Mouse (Mus musculus) hindbrain, embryonic 13.5 days (tissue): Measurements from ENCODE around the gene Dnajc17. TPM values are rescaled to one million over a fixed set of nuclear protein-coding genes. Genes with fewer than 3 reads are reported as not detected.
A peak's percentile ranks its signal among the peaks of the same experiment; 100 is the strongest.

Experiments
- ATAC-seq: fragments of 200-750 bp; cut with Nextera tagmentation; 2 replicates; pipeline ENCODE4 v1.8.0; 2017; ENCODE audit warnings: moderate TSS enrichment; ENCODE audit not compliant: low FRiP score
- H3K27ac ChIP-seq: fragments of 300-500 bp; sonication (generic); 2 replicates; pipeline ENCODE4 v1.5.1; 2015; ENCODE audit warnings: inconsistent platforms, mild to moderate bottlenecking, moderate library complexity
- H3K27me3 ChIP-seq: fragments of 300-500 bp; sonication (generic); 2 replicates; pipeline ENCODE4 v1.6.1; 2015; ENCODE audit warnings: mild to moderate bottlenecking, inconsistent platforms
- H3K36me3 ChIP-seq: fragments of 300-500 bp; sonication (generic); 2 replicates; pipeline ENCODE4 v1.6.1; 2015; ENCODE audit warnings: mild to moderate bottlenecking, inconsistent platforms
- H3K4me1 ChIP-seq: fragments of 300-500 bp; sonication (generic); replicated peaks from 2 replicates; pipeline ENCODE4 v1.6.1; 2015; ENCODE audit warnings: inconsistent platforms
- H3K4me2 ChIP-seq: fragments of 300-500 bp; sonication (generic); 2 replicates; pipeline ENCODE4 v1.6.1; 2015; ENCODE audit warnings: inconsistent platforms, mild to moderate bottlenecking, moderate library complexity
- H3K4me3 ChIP-seq: fragments of 300-500 bp; sonication (generic); 2 replicates; pipeline ENCODE4 v1.5.1; 2015; ENCODE audit warnings: mild to moderate bottlenecking, inconsistent platforms
- H3K9ac ChIP-seq: fragments of 300-500 bp; sonication (generic); 2 replicates; pipeline ENCODE4 v1.6.1; 2015; ENCODE audit warnings: mild to moderate bottlenecking, inconsistent platforms
- H3K9me3 ChIP-seq: fragments of 300-500 bp; sonication (generic); 2 replicates; pipeline ENCODE4 v1.6.1; 2016; ENCODE audit warnings: inconsistent platforms
- WGBS: fragments of 180-500 bp; shearing (Covaris S2); methylation state at CpG from one replicate; pipeline ENCODE4 v1.1.7; 2015; 5-methylcytosine and 5-hydroxymethylcytosine counted together
- polyA plus RNA-seq: library from polyadenylated mRNA; unstranded; fragments of >200 nt; fragmentation: Nextera tagmentation; extraction: Ambion mirVana; gene quantifications from 2 replicates; pipeline ENCODE4 v1.2.1, GENCODE M21; 2015

Gene Dnajc17
- polyA plus RNA-seq, 1 experiment from 2014 or later: 25.0 TPM

GRCm38 (mm10) chr2:119237210-119237870 is 28.7 kb upstream of the Dnajc17 start, which contains the start of gene Spint1:
TSS of gene Spint1 (plus strand) at chr2:119237362.
- H3K9me3 ChIP-seq: no peaks in the 10 kb centered on the region
- H3K27me3 ChIP-seq: peaks cover 80% of the 10 kb centered on the region
- H3K36me3 ChIP-seq: no peaks in the 10 kb centered on the region
- WGBS: under 1% methylated on average over 62 of the region's 73 CpGs
- H3K4me2 ChIP-seq: peak within 1 kb of the TSS; percentile 68
- peaks cover 16% of the 10 kb centered on the region for H3K4me1 ChIP-seq
- H3K27ac ChIP-seq: no peak within 1 kb of the TSS
- H3K4me3 ChIP-seq: peak within 1 kb of the TSS; percentile 41
- peak within 1 kb of the TSS; percentile 49 for H3K9ac ChIP-seq
- ATAC-seq: 0 out of 2 replicates have a peak, but pooled peaks have one; percentile 24

GRCm38 (mm10) chr2:119236682-119237209 is 28.2 kb upstream of the Dnajc17 start:
- Histone ChIP-seq H3K36me3 (no peaks in the 10 kb centered on the region), H3K27me3 (peaks cover 80% of the 10 kb centered on the region), H3K9me3 (no peaks in the 10 kb centered on the region), H3K27ac (no peak overlapping the region), H3K4me1 (peaks cover 16% of the 10 kb centered on the region), H3K4me2 (peak overlapping the region; percentile 68), H3K4me3 (peak overlapping the region; percentile 41), H3K9ac (peak overlapping the region; percentile 49; the same call in 1 of the 2 replicates)
- WGBS: 6% methylated on average over 25 of the region's 25 CpGs
- ATAC-seq: no peak

- Histone ChIP-seq H3K27me3 (peaks cover 20% of the 10 kb centered on the region), H3K4me3 (no peak within 1 kb of the TSS), H3K36me3 (no peaks in the 10 kb centered on the region), H3K9me3 (no peaks in the 10 kb centered on the region), H3K27ac (no peak within 1 kb of the TSS), H3K4me1 (no peaks in the 10 kb centered on the region), H3K9ac (no peak within 1 kb of the TSS), H3K4me2 (no peak within 1 kb of the TSS)
- ATAC-seq: no peak
- WGBS: 77% methylated on average over 6 of the region's 6 CpGs
Observed at GRCm38 (mm10) chr2:119229775-119230704, 21.4 kb upstream of the Dnajc17 start, which contains the start of gene Ppp1r14d. TSS of gene Ppp1r14d (minus strand) at chr2:119229906.

GRCm38 (mm10) chr2:119209176-119209507 is 547 bp upstream of the Dnajc17 start:
- no peaks in the 10 kb centered on the region for H3K9me3 ChIP-seq
- H3K27ac ChIP-seq: peak overlapping the region; percentile 91
- whole genome bisulfite sequencing: 2% methylated on average over 13 of the region's 13 CpGs
- H3K36me3 ChIP-seq: peaks cover 37% of the 10 kb centered on the region
- peak overlapping the region; percentile 65 for H3K4me2 ChIP-seq
- H3K9ac ChIP-seq: peak overlapping the region; percentile 84
- no peak; the same call in 1 of the 2 replicates for ATAC-seq
- no peaks in the 10 kb centered on the region for H3K27me3 ChIP-seq
- H3K4me3 ChIP-seq: peak overlapping the region; percentile 76
- H3K4me1 ChIP-seq: peaks cover 19% of the 10 kb centered on the region

GRCm38 (mm10) chr2:119207961-119208343 is 643 bp downstream of the Dnajc17 start:
- peak overlapping the region; percentile 74 for H3K4me2 ChIP-seq
- H3K4me3 ChIP-seq: peak overlapping the region; percentile 76
- peak; percentile 0; the same call in 1 of the 2 replicates for ATAC-seq
- H3K9me3 ChIP-seq: no peaks in the 10 kb centered on the region
- H3K27ac ChIP-seq: peak overlapping the region; percentile 91
- H3K9ac ChIP-seq: peak overlapping the region; percentile 84
- H3K36me3 ChIP-seq: peaks cover 27% of the 10 kb centered on the region
- no peaks in the 10 kb centered on the region for H3K27me3 ChIP-seq
- 27% methylated on average over 6 of the region's 6 CpGs for WGBS
- peaks cover 24% of the 10 kb centered on the region for H3K4me1 ChIP-seq

GRCm38 (mm10) chr2:119203871-119204460 is 4.6 kb downstream of the Dnajc17 start:
- H3K4me3 ChIP-seq: no peak overlapping the region
- H3K27me3 ChIP-seq: no peaks in the 10 kb centered on the region
- no peak overlapping the region for H3K27ac ChIP-seq
- no peaks in the 10 kb centered on the region for H3K9me3 ChIP-seq
- H3K36me3 ChIP-seq: no peaks in the 10 kb centered on the region
- no peak for ATAC-seq
- no peak overlapping the region; the same call in 1 of the 2 replicates for H3K9ac ChIP-seq
- peaks cover 26% of the 10 kb centered on the region for H3K4me1 ChIP-seq
- 81% methylated on average over 4 of the region's 4 CpGs for WGBS
- no peak overlapping the region for H3K4me2 ChIP-seq

- Histone ChIP-seq H3K9me3 (no peaks in the 10 kb centered on the region), H3K27me3 (no peaks in the 10 kb centered on the region), H3K4me2 (no peak overlapping the region), H3K9ac (no peak overlapping the region), H3K36me3 (no peaks in the 10 kb centered on the region), H3K4me1 (peaks cover 30% of the 10 kb centered on the region), H3K4me3 (no peak overlapping the region), H3K27ac (no peak overlapping the region)
- 64% methylated on average over 5 of the region's 5 CpGs for WGBS
- ATAC-seq: no peak
Observed at GRCm38 (mm10) chr2:119202914-119203453, 5.6 kb downstream of the Dnajc17 start.

- no peaks in the 10 kb centered on the region for H3K27me3 ChIP-seq
- no peak overlapping the region for H3K4me3 ChIP-seq
- H3K36me3 ChIP-seq: no peaks in the 10 kb centered on the region
- 57% methylated on average over 3 of the region's 3 CpGs for WGBS
- H3K27ac ChIP-seq: no peak overlapping the region
- H3K9me3 ChIP-seq: no peaks in the 10 kb centered on the region
- peaks cover 24% of the 10 kb centered on the region for H3K4me1 ChIP-seq
- H3K9ac ChIP-seq: no peak overlapping the region
- no peak for ATAC-seq
- H3K4me2 ChIP-seq: no peak overlapping the region
Observed at GRCm38 (mm10) chr2:119198934-119199333, 9.7 kb downstream of the Dnajc17 start.

GRCm38 (mm10) chr2:119198049-119198448 is 10.5 kb downstream of the Dnajc17 start:
- H3K27ac ChIP-seq: no peak overlapping the region
- no peak for ATAC-seq
- H3K9me3 ChIP-seq: no peaks in the 10 kb centered on the region
- no peak overlapping the region for H3K4me3 ChIP-seq
- H3K4me2 ChIP-seq: no peak overlapping the region
- H3K9ac ChIP-seq: no peak overlapping the region
- no peaks in the 10 kb centered on the region for H3K36me3 ChIP-seq
- WGBS: 64% methylated on average over 1 of the region's 1 CpGs
- H3K27me3 ChIP-seq: no peaks in the 10 kb centered on the region
- peaks cover 19% of the 10 kb centered on the region for H3K4me1 ChIP-seq

GRCm38 (mm10) chr2:119197493-119197892 is 11.1 kb downstream of the Dnajc17 start:
- ATAC-seq: no peak
- 75% methylated on average over 1 of the region's 1 CpGs for WGBS
- Histone ChIP-seq H3K9ac (no peak overlapping the region), H3K4me1 (peaks cover 15% of the 10 kb centered on the region), H3K27me3 (no peaks in the 10 kb centered on the region), H3K4me3 (no peak overlapping the region), H3K9me3 (no peaks in the 10 kb centered on the region), H3K4me2 (no peak overlapping the region), H3K36me3 (no peaks in the 10 kb centered on the region), H3K27ac (no peak overlapping the region)

GRCm38 (mm10) chr2:119196316-119197108 is 12.1 kb downstream of the Dnajc17 start:
- 37% methylated on average over 4 of the region's 4 CpGs for WGBS
- Histone ChIP-seq H3K9me3 (no peaks in the 10 kb centered on the region), H3K4me3 (no peak overlapping the region), H3K9ac (no peak overlapping the region), H3K4me1 (peaks cover 15% of the 10 kb centered on the region), H3K27ac (no peak overlapping the region), H3K4me2 (no peak overlapping the region), H3K36me3 (no peaks in the 10 kb centered on the region), H3K27me3 (no peaks in the 10 kb centered on the region)
- no peak for ATAC-seq
